Mouse (Mus musculus): ENCODE results near the gene Gadd45g. TPM values are rescaled to one million over a fixed set of nuclear protein-coding genes. Genes with fewer than 3 reads are reported as not detected.

Gadd45g gene
- polyA plus RNA-seq, 1 experiment from 2014 or later, result 132 TPM

DNA sequence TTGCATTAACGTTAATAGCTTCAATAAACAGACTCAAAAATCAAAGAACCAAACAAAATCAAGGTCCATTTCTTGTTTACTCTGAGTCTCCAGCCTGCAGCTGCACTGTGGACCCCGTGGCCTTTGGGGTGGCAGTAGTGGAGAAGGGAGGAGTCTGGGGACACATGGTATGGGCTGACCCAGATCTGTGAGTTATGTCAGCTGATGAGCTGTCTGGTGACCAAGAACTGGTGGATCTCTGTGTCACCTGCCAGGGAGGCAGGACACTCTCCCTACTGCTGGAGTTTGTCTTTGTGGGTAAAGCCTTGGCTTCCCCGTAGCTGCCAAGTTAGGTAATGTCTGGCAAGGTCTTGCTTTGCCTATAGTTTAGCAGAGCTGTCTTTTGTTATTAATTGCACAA is 51.1 kb downstream of the Gadd45g start:
- Histone ChIP-seq H3K4me3 (ENCODE audit: low read depth, low read length) (no peak overlapping the region), H3K9ac (ENCODE audit: low read length) (no peak overlapping the region), H3K36me3 (ENCODE audit: control insufficient read depth, insufficient read depth, low read length) (no peaks in the 10 kb centered on the region), H3K27ac (ENCODE audit: low read depth, low read length) (no peak overlapping the region), H3K27me3 (replicated peaks; ENCODE audit: control insufficient read depth, insufficient read depth, low read length) (no peaks in the 10 kb centered on the region), H3K9me3 (replicated peaks; ENCODE audit: control insufficient read depth, low read length) (peaks cover 5% of the 10 kb centered on the region; the same call in 1 of the 2 replicates), H3K4me2 (ENCODE audit: low read length) (no peak overlapping the region), H3K4me1 (ENCODE audit: control insufficient read depth, insufficient read depth, low read length) (peaks cover 10% of the 10 kb centered on the region; the same call in 1 of the 2 replicates)
- no peak for ATAC-seq
- no peak for DNase-seq (ENCODE audit: low spot score)
- 78% methylated on average over 3 of the region's 3 CpGs for WGBS

Other genes with a start within 250 kb of the Gadd45g start
- gene Cks2, start 201.4 kb upstream of the Gadd45g start, polyA plus RNA-seq (2014; fragmentation: Nextera tagmentation; extraction: Ambion mirVana), result 147 and 215 TPM in 2 replicates
- 28.5 and 29.5 TPM in 2 replicates for gene Secisbp2, start 195.0 kb upstream of the Gadd45g start, polyA plus RNA-seq (2014; fragmentation: Nextera tagmentation; extraction: Ambion mirVana)
- gene Sema4d, start 52.9 kb upstream of the Gadd45g start, polyA plus RNA-seq (2014; fragmentation: Nextera tagmentation; extraction: Ambion mirVana), result 12.7 and 22.1 TPM in 2 replicates